Mouse (Mus musculus) heart, adult 2 months (tissue): ENCODE data around the gene Pnma1.

Experiments
- CTCF ChIP-seq: fragments of 200-600 bp; IDR thresholded peaks from 2 replicates; pipeline ENCODE4 v1.8.1; 2022; ENCODE audit warnings: antibody characterized with exemption, mild to moderate bottlenecking, moderate library complexity
- POLR2A ChIP-seq: fragments of 200-500 bp; IDR thresholded peaks from 2 replicates; pipeline ENCODE4 v1.6.1; 2011; ENCODE audit warnings: mild to moderate bottlenecking, low read depth, low read length, control low read depth; ENCODE audit not compliant: insufficient read depth

- TF ChIP-seq CTCF (no peak), POLR2A (no peak)
Measured at GRCm38 (mm10) chr12:84192741-84193641, 44.7 kb upstream of the Pnma1 start.
